Mouse (Mus musculus) cerebellum, adult 2 months (tissue): Measurements from ENCODE around the gene Efhc1.

Source experiments
- CTCF ChIP-seq: fragments of 200-500 bp; IDR thresholded peaks from 2 replicates; pipeline ENCODE4 v1.5.1; 2011; ENCODE audit warnings: low read depth, mild to moderate bottlenecking, control low read depth, low read length, moderate library complexity, borderline replicate concordance; ENCODE audit not compliant: insufficient read depth
- POLR2A ChIP-seq: fragments of 200-500 bp; IDR thresholded peaks from 2 replicates; pipeline ENCODE4 v1.6.1; 2011; ENCODE audit warnings: low read length, control low read depth, borderline replicate concordance; ENCODE audit not compliant: insufficient read depth

DNA sequence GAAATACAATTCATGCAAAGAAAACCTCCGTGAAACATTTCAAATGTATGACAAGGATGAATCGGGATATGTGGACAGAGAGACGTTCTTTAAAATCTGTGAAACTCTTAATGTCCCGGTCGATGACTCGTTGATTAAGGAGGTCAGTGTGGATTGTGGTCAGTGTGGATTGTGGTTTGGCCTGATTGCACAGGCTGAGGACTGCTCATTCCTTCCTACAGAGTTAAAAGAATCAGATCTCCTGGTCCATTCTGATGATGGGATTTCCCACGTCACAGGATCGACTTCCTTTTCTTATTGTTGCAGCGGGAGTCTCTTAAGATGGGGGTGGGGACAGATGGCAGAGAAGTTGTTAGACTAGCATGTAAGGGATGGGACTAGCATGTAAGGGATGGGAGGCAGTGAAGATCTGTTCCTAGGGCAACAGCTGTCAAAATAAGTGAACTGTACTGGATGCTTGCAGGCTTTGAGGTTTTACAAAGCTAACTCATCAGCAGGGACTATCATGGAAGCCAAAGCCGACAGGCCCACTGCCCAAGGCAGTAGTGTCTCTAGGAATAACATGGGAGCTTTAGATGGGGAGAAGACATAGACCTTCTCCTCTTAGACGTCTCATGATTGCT is 38.1 kb downstream of the Efhc1 start:
- no peak for TF ChIP-seq CTCF
- TF ChIP-seq POLR2A: no peak
